Mouse (Mus musculus) intestine, embryonic 16.5 days (tissue): ENCODE data around the gene Igfbp4. TPM values are rescaled to one million over a fixed set of nuclear protein-coding genes. Genes with fewer than 3 reads are reported as not detected.

Experiments used
- ATAC-seq: fragments of 200-750 bp; cut with Nextera tagmentation; 2 replicates; pipeline ENCODE4 v1.8.0; 2017; ENCODE audit warnings: moderate TSS enrichment, moderate library complexity
- H3K27ac ChIP-seq: fragments of 300-500 bp; sonication (generic); 2 replicates; pipeline ENCODE4 v1.5.1; 2014; ENCODE audit warnings: mild to moderate bottlenecking, low read length
- H3K27me3 ChIP-seq: fragments of 300-500 bp; sonication (generic); replicated peaks from 2 replicates; pipeline ENCODE4 v1.6.1; 2014; ENCODE audit warnings: low read length, control low read depth, mixed read lengths; ENCODE audit not compliant: control insufficient read depth, insufficient read depth
- H3K36me3 ChIP-seq: fragments of 300-500 bp; sonication (generic); 2 replicates; pipeline ENCODE4 v1.6.1; 2014; ENCODE audit warnings: low read length, control low read depth; ENCODE audit not compliant: control insufficient read depth, insufficient read depth
- H3K4me1 ChIP-seq: fragments of 300-500 bp; sonication (generic); 2 replicates; pipeline ENCODE4 v1.6.1; 2014; ENCODE audit warnings: low read length, control low read depth, mixed read lengths; ENCODE audit not compliant: control insufficient read depth, insufficient read depth
- H3K4me2 ChIP-seq: fragments of 300-500 bp; sonication (generic); 2 replicates; pipeline ENCODE4 v1.6.1; 2014; ENCODE audit warnings: low read depth, low read length, control low read depth
- H3K4me3 ChIP-seq: fragments of 300-500 bp; sonication (generic); 2 replicates; pipeline ENCODE4 v1.5.1; 2014; ENCODE audit warnings: mild to moderate bottlenecking, low read length
- H3K9ac ChIP-seq: fragments of 300-500 bp; sonication (generic); 2 replicates; pipeline ENCODE4 v1.6.1; 2014; ENCODE audit warnings: low read depth, low read length
- H3K9me3 ChIP-seq: fragments of 300-500 bp; sonication (generic); 2 replicates; pipeline ENCODE4 v1.6.1; 2016; ENCODE audit warnings: low read length, control low read depth; ENCODE audit not compliant: control insufficient read depth
- WGBS: fragments of 180-500 bp; shearing (Covaris S2); extraction: QIAGEN DNeasy Blood & Tissue Kit; methylation state at CpG from one replicate; pipeline ENCODE4 v1.1.7; 2014; 5-methylcytosine and 5-hydroxymethylcytosine counted together
- polyA plus RNA-seq: library from polyadenylated mRNA; unstranded; fragments of >200 nt; fragmentation: Nextera tagmentation; extraction: Ambion mirVana; gene quantifications from 2 replicates; pipeline ENCODE4 v1.2.1, GENCODE M21; 2015

Igfbp4 gene
- polyA plus RNA-seq, 1 experiment from 2014 or later, result 352 TPM

- Histone ChIP-seq H3K27ac (peak overlapping the region; percentile 16; the same call in 1 of the 2 replicates), H3K36me3 (peaks cover 11% of the 10 kb centered on the region), H3K4me2 (no peak overlapping the region), H3K27me3 (no peaks in the 10 kb centered on the region), H3K4me3 (no peak overlapping the region), H3K9me3 (peaks cover 9% of the 10 kb centered on the region), H3K4me1 (0 out of 2 replicates have a peak, but pooled peaks cover 4% of the 10 kb centered on the region), H3K9ac (no peak overlapping the region)
- peak; percentile 26; the same call in 1 of the 2 replicates for ATAC-seq
- 50% methylated on average over 4 of the region's 4 CpGs for WGBS
Observed at GRCm38 (mm10) chr11:99055143-99055542, 14.1 kb downstream of the Igfbp4 start.

GRCm38 (mm10) chr11:99055571-99056452 is 14.8 kb downstream of the Igfbp4 start:
- no peak overlapping the region for H3K4me3 ChIP-seq
- 0 out of 2 replicates have a peak overlapping the region, but pooled peaks have one; percentile 6 for H3K9ac ChIP-seq
- H3K9me3 ChIP-seq, result peaks cover 9% of the 10 kb centered on the region
- peaks cover 9% of the 10 kb centered on the region for H3K36me3 ChIP-seq
- peak; percentile 63 for ATAC-seq
- no peaks in the 10 kb centered on the region for H3K27me3 ChIP-seq
- no peak overlapping the region for H3K4me2 ChIP-seq
- H3K4me1 ChIP-seq, result 0 out of 2 replicates have a peak, but pooled peaks cover 7% of the 10 kb centered on the region
- H3K27ac ChIP-seq, result peak overlapping the region; percentile 44
- WGBS, result 25% methylated on average over 8 of the region's 8 CpGs

GRCm38 (mm10) chr11:99060435-99060834 is 19.4 kb downstream of the Igfbp4 start:
- ATAC-seq, result no peak
- H3K4me1 ChIP-seq, result peaks cover 18% of the 10 kb centered on the region
- whole genome bisulfite sequencing, result 68% methylated on average over 3 of the region's 3 CpGs
- no peaks in the 10 kb centered on the region for H3K27me3 ChIP-seq
- H3K4me3 ChIP-seq, result no peak overlapping the region
- peak overlapping the region; percentile 26; the same call in 1 of the 2 replicates for H3K9ac ChIP-seq
- peaks cover 9% of the 10 kb centered on the region for H3K9me3 ChIP-seq
- H3K4me2 ChIP-seq, result no peak overlapping the region
- no peak overlapping the region for H3K27ac ChIP-seq
- no peaks in the 10 kb centered on the region for H3K36me3 ChIP-seq

- Histone ChIP-seq H3K4me1 (peaks cover 23% of the 10 kb centered on the region), H3K4me3 (no peak overlapping the region), H3K4me2 (no peak overlapping the region), H3K36me3 (no peaks in the 10 kb centered on the region), H3K27ac (no peak overlapping the region), H3K27me3 (no peaks in the 10 kb centered on the region), H3K9ac (no peak overlapping the region), H3K9me3 (peaks cover 9% of the 10 kb centered on the region; the same call in 1 of the 2 replicates)
- 82% methylated on average over 7 of the region's 7 CpGs for WGBS
- ATAC-seq, result no peak
Observed at GRCm38 (mm10) chr11:99062661-99063060, 21.6 kb downstream of the Igfbp4 start.

DNA sequence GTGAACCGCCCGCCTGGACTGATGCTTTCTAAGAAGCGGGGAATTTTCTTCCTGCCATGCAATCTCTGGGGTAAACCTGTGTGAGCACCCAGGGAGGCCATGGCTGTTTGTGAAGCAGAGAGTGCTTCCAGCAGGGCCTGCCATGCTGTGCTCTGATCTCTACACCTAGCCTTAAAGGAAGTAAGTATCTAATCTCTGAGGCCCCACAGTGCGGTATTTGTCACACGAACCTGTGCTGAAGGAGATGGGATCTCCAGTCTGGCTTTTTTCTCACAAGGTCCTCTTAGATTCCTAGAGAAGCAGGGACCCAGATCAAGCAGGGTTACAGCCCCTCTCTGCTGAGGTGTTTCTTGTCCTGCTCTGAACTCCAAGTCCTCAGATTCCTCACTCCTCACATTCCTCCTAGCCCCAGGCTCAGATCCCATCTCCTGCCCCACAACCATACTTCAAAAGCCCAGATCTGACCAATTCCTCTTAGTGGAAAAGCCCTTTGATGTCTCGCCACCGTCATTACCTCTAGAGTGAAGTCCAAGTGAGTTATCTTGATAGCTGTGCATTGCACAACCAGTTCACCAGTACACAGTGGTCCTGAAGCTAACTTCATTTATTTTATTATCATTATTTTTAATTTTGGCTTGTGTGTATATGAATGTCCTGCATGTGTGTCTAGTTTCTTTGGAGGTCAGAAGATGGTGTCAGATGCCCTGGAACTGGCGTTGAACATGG is 22.5 kb downstream of the Igfbp4 start:
- Histone ChIP-seq H3K27me3 (no peaks in the 10 kb centered on the region), H3K27ac (peak overlapping the region; percentile 25)
- ATAC-seq, result peak; percentile 81

DNA sequence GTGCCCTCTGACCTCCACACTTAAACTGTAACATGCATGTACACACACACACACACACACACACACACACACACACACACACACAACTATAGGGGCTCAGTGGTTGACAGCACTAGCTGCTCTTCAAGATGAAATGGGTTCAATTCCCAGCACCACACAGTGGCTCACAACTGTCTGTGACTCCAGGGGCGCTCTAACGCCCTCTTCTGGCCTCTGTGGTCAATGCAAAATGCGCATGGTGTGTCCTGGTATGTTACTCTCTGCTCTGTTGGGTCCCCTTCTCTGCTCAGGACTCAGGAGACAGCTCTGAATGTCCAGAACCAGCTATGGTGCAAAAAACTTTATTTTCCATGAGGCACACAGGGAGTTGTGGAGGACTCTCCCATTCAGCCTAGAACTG is 24.3 kb downstream of the Igfbp4 start:
- Histone ChIP-seq H3K4me3 (no peak overlapping the region), H3K4me1 (peaks cover 21% of the 10 kb centered on the region), H3K27ac (peak overlapping the region; percentile 51; the same call in 1 of the 2 replicates), H3K9me3 (no peaks in the 10 kb centered on the region), H3K27me3 (no peaks in the 10 kb centered on the region), H3K4me2 (no peak overlapping the region), H3K36me3 (no peaks in the 10 kb centered on the region), H3K9ac (no peak overlapping the region)
- ATAC-seq, result no peak
- 79% methylated on average over 3 of the region's 3 CpGs for WGBS

More for the DNA sequence above, 22.5 kb downstream of the Igfbp4 start:
- no peaks in the 10 kb centered on the region for H3K36me3 ChIP-seq
- no peak overlapping the region for H3K4me2 ChIP-seq
- H3K4me3 ChIP-seq, result no peak overlapping the region
- no peak overlapping the region; the same call in 1 of the 2 replicates for H3K9ac ChIP-seq
- H3K9me3 ChIP-seq, result peaks cover 9% of the 10 kb centered on the region; the same call in 1 of the 2 replicates
- WGBS, result 46% methylated on average over 8 of the region's 8 CpGs
- peaks cover 23% of the 10 kb centered on the region for H3K4me1 ChIP-seq

GRCm38 (mm10) chr11:99065979-99066378 is 24.9 kb downstream of the Igfbp4 start:
- Histone ChIP-seq H3K27ac (peak overlapping the region; percentile 51), H3K36me3 (no peaks in the 10 kb centered on the region), H3K9ac (no peak overlapping the region), H3K9me3 (no peaks in the 10 kb centered on the region), H3K4me2 (no peak overlapping the region), H3K27me3 (no peaks in the 10 kb centered on the region), H3K4me3 (no peak overlapping the region), H3K4me1 (peaks cover 19% of the 10 kb centered on the region)
- peak; percentile 40 for ATAC-seq
- WGBS, result 18% methylated on average over 2 of the region's 2 CpGs

DNA sequence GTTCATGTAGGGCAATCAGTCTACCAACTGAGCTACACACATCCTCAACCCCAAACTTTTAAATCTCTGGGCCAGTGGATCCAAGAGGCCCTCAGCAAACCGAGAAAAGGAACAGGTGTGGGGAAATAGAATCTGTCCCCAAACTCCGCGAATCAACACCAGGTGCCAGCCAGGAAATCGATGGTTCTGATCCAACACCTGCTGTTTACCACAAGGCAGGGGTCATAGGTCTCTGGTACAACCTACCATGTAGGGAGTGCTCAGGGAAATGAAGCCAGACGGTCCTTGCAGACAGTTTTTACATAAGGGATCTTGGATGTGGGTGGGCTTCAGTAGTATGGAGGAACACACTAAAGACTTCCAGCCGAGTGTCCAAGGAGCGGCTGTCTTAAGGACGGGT is 26.5 kb downstream of the Igfbp4 start:
- no peaks in the 10 kb centered on the region for H3K36me3 ChIP-seq
- H3K9me3 ChIP-seq, result no peaks in the 10 kb centered on the region
- no peak overlapping the region for H3K4me2 ChIP-seq
- no peak overlapping the region for H3K4me3 ChIP-seq
- no peaks in the 10 kb centered on the region for H3K27me3 ChIP-seq
- ATAC-seq, result no peak
- no peak overlapping the region for H3K9ac ChIP-seq
- WGBS, result 89% methylated on average over 8 of the region's 8 CpGs
- H3K4me1 ChIP-seq, result peaks cover 19% of the 10 kb centered on the region
- no peak overlapping the region for H3K27ac ChIP-seq

DNA sequence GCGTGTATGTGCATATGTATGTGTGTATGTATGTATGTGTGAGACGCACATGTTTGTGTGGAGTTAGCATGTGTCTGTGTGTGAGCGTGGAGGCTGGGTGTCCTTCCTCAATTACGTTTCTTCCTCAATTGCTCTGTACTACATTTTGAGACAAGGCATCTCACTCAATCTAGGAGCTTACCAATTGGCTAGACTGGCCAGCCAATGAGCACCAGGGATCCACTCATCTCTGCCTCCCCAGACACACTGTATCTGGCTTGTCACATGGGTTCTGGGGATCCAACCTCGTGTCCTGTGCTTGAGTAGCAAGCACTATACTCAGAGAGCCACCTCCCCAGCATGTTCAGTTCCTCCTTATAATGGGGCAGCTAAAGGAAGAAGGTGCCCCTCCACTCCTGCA is 27.4 kb downstream of the Igfbp4 start:
- H3K27me3 ChIP-seq, result no peaks in the 10 kb centered on the region
- peaks cover 12% of the 10 kb centered on the region for H3K4me1 ChIP-seq
- no peaks in the 10 kb centered on the region for H3K9me3 ChIP-seq
- no peak overlapping the region for H3K4me2 ChIP-seq
- ATAC-seq, result no peak
- no peak overlapping the region for H3K9ac ChIP-seq
- no peaks in the 10 kb centered on the region for H3K36me3 ChIP-seq
- H3K27ac ChIP-seq, result no peak overlapping the region
- no peak overlapping the region for H3K4me3 ChIP-seq
- WGBS, result 86% methylated on average over 5 of the region's 5 CpGs
